Mouse (Mus musculus): ENCODE results near the gene Trpv5. TPM values are rescaled to one million over a fixed set of nuclear protein-coding genes. Genes with fewer than 3 reads are reported as not detected.
A peak's percentile ranks its signal among the peaks of the same experiment; 100 is the strongest.

The Trpv5 gene
- polyA plus RNA-seq, 1 experiment from 2014 or later = 0.13 TPM

DNA sequence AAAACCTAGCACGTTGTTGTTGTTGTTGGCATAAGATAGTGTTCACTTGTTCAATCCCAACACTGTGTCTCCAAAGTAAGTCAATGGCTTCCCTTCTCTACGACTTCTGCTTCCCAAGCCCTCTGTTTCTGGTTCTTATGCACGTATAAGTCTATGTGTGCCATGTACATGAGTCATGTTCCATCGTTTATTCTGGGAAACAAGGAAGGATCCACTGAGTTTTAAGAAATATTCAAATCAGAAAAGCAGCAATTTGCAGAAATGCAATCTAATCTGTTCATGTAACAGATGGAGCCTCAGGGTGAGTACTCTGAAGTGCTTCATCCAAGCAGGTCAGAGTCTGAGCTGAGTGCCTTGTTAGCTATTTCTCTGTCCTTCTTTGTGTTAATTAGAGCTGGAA is 49.0 kb downstream of the Trpv5 start:
- Histone ChIP-seq H3K27ac (ENCODE audit: low read length) (no peak overlapping the region), H3K4me2 (ENCODE audit: low read depth, low read length) (no peak overlapping the region), H3K36me3 (ENCODE audit: control insufficient read depth, insufficient read depth, low read length) (no peaks in the 10 kb centered on the region), H3K9me3 (ENCODE audit: control insufficient read depth, low read length) (no peaks in the 10 kb centered on the region), H3K9ac (ENCODE audit: low read depth, low read length) (no peak overlapping the region), H3K27me3 (replicated peaks; ENCODE audit: control insufficient read depth, insufficient read depth, low read length) (no peaks in the 10 kb centered on the region), H3K4me3 (ENCODE audit: low read length) (no peak overlapping the region), H3K4me1 (ENCODE audit: control insufficient read depth, insufficient read depth, low read length) (no peaks in the 10 kb centered on the region)
- no peak for ATAC-seq
- WGBS = 86% methylated on average over 4 of the region's 4 CpGs

DNA sequence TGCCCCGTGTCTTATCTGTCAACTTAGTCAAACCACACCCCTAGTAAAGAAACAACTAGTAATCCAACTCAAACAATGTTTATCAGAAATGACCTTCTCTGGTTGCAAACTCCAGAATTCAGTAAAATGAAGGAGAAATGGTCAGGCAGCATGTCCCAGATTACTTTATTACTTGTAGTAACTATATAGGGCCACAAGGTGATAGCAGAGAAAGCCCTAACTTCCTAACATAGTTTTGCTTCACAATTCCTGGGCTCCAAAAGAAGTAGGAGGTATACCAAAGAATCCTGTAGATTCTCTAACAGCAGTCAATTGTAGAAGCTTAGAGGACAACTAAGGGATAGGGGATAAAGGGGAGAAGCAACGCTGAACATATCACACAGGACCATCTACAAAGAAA is 49.8 kb downstream of the Trpv5 start:
- H3K4me3 ChIP-seq (ENCODE audit: low read length) = no peak overlapping the region
- no peaks in the 10 kb centered on the region for H3K4me1 ChIP-seq (ENCODE audit: control insufficient read depth, insufficient read depth, low read length)
- no peak overlapping the region for H3K4me2 ChIP-seq (ENCODE audit: low read depth, low read length)
- no peaks in the 10 kb centered on the region for H3K36me3 ChIP-seq (ENCODE audit: control insufficient read depth, insufficient read depth, low read length)
- H3K27me3 ChIP-seq (replicated peaks; ENCODE audit: control insufficient read depth, insufficient read depth, low read length) = no peaks in the 10 kb centered on the region
- no peaks in the 10 kb centered on the region for H3K9me3 ChIP-seq (ENCODE audit: control insufficient read depth, low read length)
- no peak for ATAC-seq
- no peak overlapping the region for H3K27ac ChIP-seq (ENCODE audit: low read length)
- no peak overlapping the region for H3K9ac ChIP-seq (ENCODE audit: low read depth, low read length)
- WGBS = 58% methylated on average over 2 of the region's 2 CpGs

DNA sequence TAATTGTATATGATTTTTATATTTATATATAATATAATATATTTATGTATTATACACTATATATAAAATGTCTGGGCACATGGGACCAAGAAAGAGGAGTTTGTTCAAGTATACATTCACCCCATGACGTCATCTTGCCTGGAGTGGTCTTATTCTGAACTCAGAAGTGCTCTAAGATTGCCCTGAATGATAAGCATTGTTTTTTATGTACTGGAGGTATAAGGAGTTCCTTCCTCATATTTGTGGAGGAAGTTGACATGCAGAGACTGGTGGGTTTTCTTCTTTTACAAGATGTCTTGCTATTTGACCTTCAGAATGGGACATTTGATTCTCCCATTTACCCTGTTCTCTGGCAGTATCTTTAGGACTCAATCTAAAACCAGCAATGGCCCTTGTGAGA is 52.4 kb downstream of the Trpv5 start:
- ATAC-seq = no peak
- Histone ChIP-seq H3K36me3 (ENCODE audit: control insufficient read depth, insufficient read depth, low read length) (no peaks in the 10 kb centered on the region), H3K27ac (ENCODE audit: low read length) (no peak overlapping the region), H3K9me3 (ENCODE audit: control insufficient read depth, low read length) (no peaks in the 10 kb centered on the region), H3K4me2 (ENCODE audit: low read depth, low read length) (no peak overlapping the region), H3K4me1 (ENCODE audit: control insufficient read depth, insufficient read depth, low read length) (no peaks in the 10 kb centered on the region), H3K9ac (ENCODE audit: low read depth, low read length) (no peak overlapping the region), H3K4me3 (ENCODE audit: low read length) (no peak overlapping the region), H3K27me3 (replicated peaks; ENCODE audit: control insufficient read depth, insufficient read depth, low read length) (no peaks in the 10 kb centered on the region)
- WGBS = 71% methylated on average over 1 of the region's 1 CpGs

DNA sequence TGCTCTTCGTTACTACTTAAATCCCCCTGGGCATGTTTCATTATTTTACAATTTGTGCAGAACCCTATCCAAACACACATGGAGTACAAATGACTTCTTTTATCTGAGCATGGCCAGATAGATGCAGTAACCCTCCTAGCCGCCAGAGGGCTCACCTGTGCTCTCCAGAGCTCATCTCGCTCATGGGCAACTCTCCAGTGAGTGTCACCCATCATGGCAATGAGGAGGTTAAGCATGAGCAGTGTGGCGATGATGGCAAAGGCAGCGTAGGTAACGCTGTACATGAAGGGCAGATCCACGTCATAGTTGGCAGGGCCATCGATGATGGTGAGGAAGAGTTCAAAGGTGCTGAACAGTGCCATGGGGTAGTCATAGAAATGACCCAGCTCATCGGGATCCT is 57.9 kb downstream of the Trpv5 start:
- no peak for ATAC-seq
- no peaks in the 10 kb centered on the region for H3K9me3 ChIP-seq (ENCODE audit: control insufficient read depth, low read length)
- no peak overlapping the region for H3K4me2 ChIP-seq (ENCODE audit: low read depth, low read length)
- WGBS = 68% methylated on average over 9 of the region's 9 CpGs
- H3K4me1 ChIP-seq (ENCODE audit: control insufficient read depth, insufficient read depth, low read length) = no peaks in the 10 kb centered on the region
- no peak overlapping the region for H3K4me3 ChIP-seq (ENCODE audit: low read length)
- no peak overlapping the region for H3K27ac ChIP-seq (ENCODE audit: low read length)
- H3K27me3 ChIP-seq (replicated peaks; ENCODE audit: control insufficient read depth, insufficient read depth, low read length) = no peaks in the 10 kb centered on the region
- no peaks in the 10 kb centered on the region for H3K36me3 ChIP-seq (ENCODE audit: control insufficient read depth, insufficient read depth, low read length)
- H3K9ac ChIP-seq (ENCODE audit: low read depth, low read length) = no peak overlapping the region

DNA sequence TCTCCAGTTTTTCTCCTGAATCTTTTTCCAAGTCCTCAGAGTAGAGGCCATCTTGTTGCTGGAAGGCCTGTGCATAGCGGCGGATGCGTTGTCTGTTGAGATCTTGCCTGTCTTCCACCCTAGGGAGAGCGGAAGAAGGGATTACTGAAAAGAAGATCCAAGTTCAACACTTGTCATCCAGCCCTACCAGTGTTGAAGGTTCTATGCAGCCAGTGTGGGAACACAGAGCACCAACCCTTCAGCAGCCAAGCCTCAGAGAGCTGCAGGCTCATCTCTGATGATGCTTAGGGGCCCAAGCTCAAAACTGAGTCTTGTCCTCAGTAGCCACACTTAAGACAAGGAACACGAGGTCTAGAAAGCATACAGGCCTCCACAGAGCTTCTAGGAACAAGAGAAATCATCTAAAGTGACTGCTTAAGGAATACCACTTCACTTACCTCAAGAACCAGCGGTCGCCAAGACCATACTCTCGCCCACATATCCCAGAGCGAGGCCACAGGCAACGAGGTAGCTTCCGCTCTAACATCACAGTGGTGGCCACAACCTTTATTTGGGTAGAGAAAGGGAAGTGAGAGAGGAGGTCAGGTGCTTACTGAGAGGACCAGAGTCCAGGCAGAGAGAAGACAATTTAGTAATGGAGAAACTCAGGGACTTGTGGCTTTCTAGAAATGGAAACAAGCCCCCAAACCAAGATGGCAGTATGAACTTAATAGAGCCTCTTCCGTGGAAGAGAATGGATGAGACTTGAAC is 59.2 kb downstream of the Trpv5 start:
- H3K4me1 ChIP-seq (ENCODE audit: control insufficient read depth, insufficient read depth, low read length) = no peaks in the 10 kb centered on the region
- H3K27me3 ChIP-seq (replicated peaks; ENCODE audit: control insufficient read depth, insufficient read depth, low read length) = no peaks in the 10 kb centered on the region
- H3K4me2 ChIP-seq (ENCODE audit: low read depth, low read length) = no peak overlapping the region
- no peak overlapping the region for H3K9ac ChIP-seq (ENCODE audit: low read depth, low read length)
- WGBS = 87% methylated on average over 12 of the region's 12 CpGs
- H3K9me3 ChIP-seq (ENCODE audit: control insufficient read depth, low read length) = no peaks in the 10 kb centered on the region
- H3K4me3 ChIP-seq (ENCODE audit: low read length) = no peak overlapping the region
- no peaks in the 10 kb centered on the region for H3K36me3 ChIP-seq (ENCODE audit: control insufficient read depth, insufficient read depth, low read length)
- no peak overlapping the region for H3K27ac ChIP-seq (ENCODE audit: low read length)
- no peak for ATAC-seq

DNA sequence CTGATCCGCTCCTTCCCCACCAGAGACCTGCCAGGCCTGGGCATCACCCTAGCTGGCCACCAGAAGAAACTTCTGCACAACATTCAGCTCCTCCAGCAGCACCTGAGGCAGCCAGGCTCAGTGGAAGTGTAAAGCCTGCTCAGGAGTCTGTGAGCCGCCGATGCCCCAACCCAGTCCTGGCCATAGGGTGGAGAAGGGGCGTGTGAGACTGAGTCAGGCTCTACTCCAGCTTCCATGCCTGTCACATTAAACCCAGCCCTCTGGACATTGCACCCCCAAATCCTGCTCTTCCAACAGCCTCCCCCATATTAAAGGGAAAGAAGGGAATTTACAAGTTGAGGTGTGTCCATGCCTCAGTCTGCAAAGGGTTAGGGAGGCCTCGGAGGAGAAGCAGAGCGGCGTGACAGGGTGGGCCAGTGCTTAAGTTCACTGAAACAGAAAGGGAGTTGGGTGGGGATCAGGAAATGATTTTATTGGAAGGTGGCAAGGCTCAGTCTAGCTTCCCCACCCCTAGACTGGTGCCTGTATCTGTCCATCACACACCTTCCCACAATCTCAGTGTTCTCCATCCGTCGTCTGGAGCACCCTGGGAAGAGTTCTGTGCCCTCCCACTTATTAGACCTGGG is 60.3 kb downstream of the Trpv5 start:
- Histone ChIP-seq H3K9me3 (ENCODE audit: control insufficient read depth, low read length) (no peaks in the 10 kb centered on the region), H3K27me3 (replicated peaks; ENCODE audit: control insufficient read depth, insufficient read depth, low read length) (no peaks in the 10 kb centered on the region), H3K4me1 (ENCODE audit: control insufficient read depth, insufficient read depth, low read length) (no peaks in the 10 kb centered on the region), H3K4me2 (ENCODE audit: low read depth, low read length) (no peak overlapping the region), H3K4me3 (ENCODE audit: low read length) (no peak overlapping the region), H3K36me3 (ENCODE audit: control insufficient read depth, insufficient read depth, low read length) (no peaks in the 10 kb centered on the region), H3K27ac (ENCODE audit: low read length) (no peak overlapping the region), H3K9ac (ENCODE audit: low read depth, low read length) (no peak overlapping the region)
- peak; percentile 88 for ATAC-seq
- WGBS = 79% methylated on average over 9 of the region's 9 CpGs

DNA sequence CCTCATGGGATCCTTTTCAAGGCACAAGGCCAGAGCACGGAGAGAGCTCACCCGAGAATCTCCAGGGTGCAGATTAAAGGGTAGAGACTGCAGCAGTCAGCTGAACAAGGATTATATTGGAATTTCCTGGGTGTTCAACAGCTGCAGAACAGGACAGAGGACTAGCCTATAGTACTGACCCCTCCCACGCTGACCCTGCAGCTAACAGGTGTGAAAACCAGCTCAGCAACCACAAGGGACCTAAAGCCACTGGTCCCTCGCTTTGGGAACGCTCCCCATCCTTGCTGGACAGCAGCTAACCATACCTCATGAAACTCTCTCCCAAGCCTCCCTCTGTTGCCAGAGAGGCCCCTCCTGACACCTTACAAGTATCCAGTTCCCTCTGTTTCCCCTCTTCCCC is 72.9 kb downstream of the Trpv5 start:
- H3K4me1 ChIP-seq (ENCODE audit: control insufficient read depth, insufficient read depth, low read length) = peaks cover 5% of the 10 kb centered on the region; the same call in 1 of the 2 replicates
- no peaks in the 10 kb centered on the region for H3K36me3 ChIP-seq (ENCODE audit: control insufficient read depth, insufficient read depth, low read length)
- no peak overlapping the region for H3K4me3 ChIP-seq (ENCODE audit: low read length)
- no peaks in the 10 kb centered on the region for H3K9me3 ChIP-seq (ENCODE audit: control insufficient read depth, low read length)
- no peak for ATAC-seq
- H3K27ac ChIP-seq (ENCODE audit: low read length) = no peak overlapping the region
- WGBS = 64% methylated on average over 5 of the region's 5 CpGs
- H3K27me3 ChIP-seq (replicated peaks; ENCODE audit: control insufficient read depth, insufficient read depth, low read length) = peaks cover 3% of the 10 kb centered on the region; the same call in 1 of the 2 replicates
- H3K4me2 ChIP-seq (ENCODE audit: low read depth, low read length) = no peak overlapping the region
- peak overlapping the region; percentile 14; the same call in 1 of the 2 replicates for H3K9ac ChIP-seq (ENCODE audit: low read depth, low read length)

DNA sequence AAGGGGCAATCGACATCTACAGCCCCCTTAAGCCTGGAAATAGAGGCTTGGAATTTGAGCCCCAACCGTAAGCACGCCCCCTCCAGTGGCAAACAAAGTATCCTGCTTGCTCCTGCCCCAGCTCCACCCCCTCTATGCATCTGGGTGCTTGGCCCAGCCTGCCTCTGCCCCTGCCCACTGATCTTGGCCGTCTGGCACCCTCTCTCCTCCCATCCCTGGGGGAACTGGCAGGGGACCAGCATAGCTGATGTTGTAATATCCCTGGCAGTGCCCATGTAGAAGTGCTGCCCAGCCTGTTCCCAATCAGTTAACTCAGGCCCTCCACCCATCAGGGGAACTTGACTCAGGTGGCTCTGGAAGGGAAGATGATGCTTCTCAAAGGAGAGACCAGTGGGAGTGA is 74.4 kb downstream of the Trpv5 start:
- H3K4me1 ChIP-seq (ENCODE audit: control insufficient read depth, insufficient read depth, low read length) = peaks cover 5% of the 10 kb centered on the region; the same call in 1 of the 2 replicates
- no peaks in the 10 kb centered on the region for H3K36me3 ChIP-seq (ENCODE audit: control insufficient read depth, insufficient read depth, low read length)
- peak overlapping the region; percentile 96; the same call in 1 of the 2 replicates for H3K4me2 ChIP-seq (ENCODE audit: low read depth, low read length)
- peak overlapping the region; percentile 8; the same call in 1 of the 2 replicates for H3K9ac ChIP-seq (ENCODE audit: low read depth, low read length)
- no peak for ATAC-seq
- H3K4me3 ChIP-seq (ENCODE audit: low read length) = peak overlapping the region; percentile 78; the same call in 1 of the 2 replicates
- H3K27me3 ChIP-seq (replicated peaks; ENCODE audit: control insufficient read depth, insufficient read depth, low read length) = peaks cover 3% of the 10 kb centered on the region; the same call in 1 of the 2 replicates
- WGBS = 23% methylated on average over 4 of the region's 4 CpGs
- no peak overlapping the region for H3K27ac ChIP-seq (ENCODE audit: low read length)
- no peaks in the 10 kb centered on the region for H3K9me3 ChIP-seq (ENCODE audit: control insufficient read depth, low read length)

DNA sequence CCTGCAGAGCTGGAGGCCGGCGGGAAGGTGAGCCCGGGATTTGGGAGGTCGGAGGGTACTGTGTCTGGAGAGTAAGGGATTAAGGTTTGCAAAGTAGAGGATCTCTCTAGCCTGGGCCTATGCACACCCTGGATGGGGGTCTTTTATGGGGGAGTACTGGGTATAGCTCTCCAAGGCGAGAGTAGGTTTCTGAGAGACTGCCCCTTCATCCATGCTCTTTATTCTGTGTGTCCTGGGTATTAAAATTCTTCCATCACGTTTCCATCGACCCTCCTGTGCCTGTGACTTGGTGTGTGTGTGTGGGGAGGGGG is 74.8 kb downstream of the Trpv5 start:
- Histone ChIP-seq H3K36me3 (ENCODE audit: control insufficient read depth, insufficient read depth, low read length) (no peaks in the 10 kb centered on the region), H3K27ac (ENCODE audit: low read length) (no peak overlapping the region), H3K27me3 (replicated peaks; ENCODE audit: control insufficient read depth, insufficient read depth, low read length) (peaks cover 3% of the 10 kb centered on the region; the same call in 1 of the 2 replicates), H3K9me3 (ENCODE audit: control insufficient read depth, low read length) (no peaks in the 10 kb centered on the region), H3K9ac (ENCODE audit: low read depth, low read length) (peak overlapping the region; percentile 83), H3K4me3 (ENCODE audit: low read length) (peak overlapping the region; percentile 78), H3K4me2 (ENCODE audit: low read depth, low read length) (peak overlapping the region; percentile 96), H3K4me1 (ENCODE audit: control insufficient read depth, insufficient read depth, low read length) (peaks cover 5% of the 10 kb centered on the region; the same call in 1 of the 2 replicates)
- 2% methylated on average over 7 of the region's 7 CpGs for WGBS
- no peak for ATAC-seq

All from intestine, embryonic 16.5 days (tissue).